Mouse (Mus musculus) right cerebral cortex, postnatal 10 days (tissue): ENCODE results near the gene Jam2.

Experiments used
- DNase-seq, 2 experiments: peaks; one replicate each; pipeline ENCODE4 v3.0.0; 2021; ENCODE audit warnings: low spot score in 2 of 2

Gene Jam2

DNA sequence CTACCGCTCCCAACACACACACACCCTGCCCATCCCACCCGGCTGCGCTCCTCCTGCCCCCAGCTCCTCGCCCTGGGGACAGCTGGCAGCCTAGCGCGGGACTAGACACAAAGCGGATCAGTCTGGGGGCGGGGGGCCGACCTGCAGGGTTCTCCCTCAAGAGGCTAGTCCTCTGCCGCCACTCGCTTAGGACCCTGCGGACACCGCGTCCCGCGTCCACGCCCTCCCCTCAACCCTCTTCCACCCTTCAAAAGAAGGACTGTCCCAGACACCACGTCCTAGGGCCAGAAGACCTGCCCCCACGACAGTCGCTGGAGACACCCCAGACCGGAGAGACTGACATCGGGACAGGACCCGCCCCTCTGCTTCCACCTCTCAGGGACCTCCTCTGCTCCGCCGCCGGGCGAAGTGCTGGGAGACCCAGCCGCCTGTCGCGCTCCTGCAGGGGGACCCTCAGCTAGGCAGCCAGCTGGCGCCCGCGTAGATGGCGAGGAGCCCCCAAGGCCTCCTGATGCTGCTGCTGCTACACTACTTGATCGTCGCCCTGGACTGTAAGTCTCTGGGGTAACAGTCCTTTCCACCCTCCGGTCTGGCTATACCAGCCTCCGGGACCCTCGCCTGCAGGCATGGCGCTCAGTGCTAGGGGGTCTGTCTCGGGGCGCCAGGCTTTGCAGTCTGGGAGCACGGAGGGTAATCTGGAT lies at the start of gene Jam2:
Gene Jam2, plus strand, starts transcription at position 121 of the 701 bp plus-strand sequence.
- DNase-seq = peak; percentile 75 to 76

DNA sequence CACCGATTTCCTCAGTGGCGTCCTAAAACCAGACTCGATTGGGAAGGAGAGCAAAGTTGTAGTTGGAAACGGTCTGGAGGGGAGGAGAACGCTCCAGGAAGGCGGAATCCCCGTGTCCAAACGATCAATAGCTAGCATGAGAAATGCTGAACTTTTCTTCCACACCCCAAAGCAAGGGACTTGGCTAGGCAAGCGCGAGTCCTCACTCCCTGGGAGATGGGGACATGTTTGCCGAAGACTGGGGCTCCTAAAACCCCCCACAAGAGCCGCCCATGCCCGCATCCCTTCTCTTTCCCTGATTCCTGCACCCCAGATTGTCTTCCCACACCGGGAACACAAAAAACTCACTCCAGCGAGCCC lies 39.1 kb upstream of the Jam2 start:
- DNase-seq = no peak

DNA sequence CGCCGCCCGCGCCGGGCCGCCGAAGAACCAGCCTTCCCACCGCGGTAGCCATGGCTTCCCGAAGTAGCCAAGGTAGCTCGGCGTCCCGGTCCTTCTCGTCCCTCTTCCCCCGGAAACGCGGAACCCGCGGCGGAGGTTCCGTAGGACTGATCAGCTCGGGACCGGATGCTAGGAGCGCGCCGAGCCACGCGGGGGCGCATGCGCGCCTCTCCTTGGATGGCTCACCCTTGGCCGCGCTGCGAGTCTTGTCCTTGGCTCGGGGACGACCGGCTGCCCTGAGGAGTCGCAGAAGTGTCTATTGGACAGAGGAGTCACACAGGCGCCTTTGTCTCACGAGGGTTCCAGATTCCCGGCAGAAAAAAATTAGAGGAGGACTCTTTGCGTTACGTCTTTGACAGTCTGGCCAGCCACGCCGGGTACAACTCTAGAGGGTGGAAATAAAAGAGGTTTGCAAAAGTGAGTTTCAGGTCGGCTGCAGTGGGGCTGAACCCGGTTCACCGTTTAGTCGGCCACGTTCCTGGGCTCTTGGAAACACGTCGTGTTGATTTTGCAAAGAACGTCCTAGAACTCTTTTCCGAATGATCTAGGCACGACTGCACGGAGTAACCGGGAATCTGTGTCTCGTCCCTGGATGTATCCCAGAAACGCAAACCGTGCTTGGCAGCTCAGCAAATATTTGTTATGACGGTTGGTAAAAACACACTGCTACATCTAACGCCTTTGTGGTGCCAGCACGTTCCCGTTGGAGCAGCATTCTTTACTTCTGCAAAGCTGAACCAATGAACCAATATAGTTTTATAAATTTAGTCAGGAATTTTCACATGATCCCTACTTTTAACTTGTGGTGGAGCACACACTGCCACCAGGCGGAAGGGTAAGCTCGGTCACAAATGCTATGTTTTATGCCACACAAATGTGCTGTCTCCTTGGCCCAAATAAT lies 38.5 kb upstream of the Jam2 start, which contains the start of gene Mrpl39:
Gene Mrpl39, minus strand, starts transcription at position 577 of the 940 bp plus-strand sequence.
- DNase-seq = peak; percentile 96 to 97

DNA sequence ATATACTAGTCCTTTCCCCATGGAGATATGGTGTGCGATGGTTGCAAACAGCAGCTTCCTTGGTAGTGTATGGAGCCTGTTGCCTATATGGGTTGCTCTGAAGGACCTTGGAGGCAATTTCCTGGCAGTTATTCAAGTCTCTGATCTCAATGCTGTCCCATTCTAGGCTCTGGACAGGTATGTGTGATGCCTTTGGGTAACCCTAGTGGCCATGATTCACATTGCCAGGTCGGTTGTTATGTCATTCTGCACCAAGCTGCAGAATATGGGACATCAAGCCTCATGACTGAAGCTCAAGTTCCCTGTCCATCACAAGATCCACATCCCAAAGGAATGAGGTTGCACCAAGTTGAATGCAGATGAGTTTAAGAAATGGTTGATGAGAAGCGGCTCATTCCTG lies 36.6 kb upstream of the Jam2 start:
- no peak for DNase-seq

- no peak for DNase-seq
These were observed 29.0 kb upstream of the Jam2 start for GRCm38 (mm10) chr16:84744703-84745490.

DNA sequence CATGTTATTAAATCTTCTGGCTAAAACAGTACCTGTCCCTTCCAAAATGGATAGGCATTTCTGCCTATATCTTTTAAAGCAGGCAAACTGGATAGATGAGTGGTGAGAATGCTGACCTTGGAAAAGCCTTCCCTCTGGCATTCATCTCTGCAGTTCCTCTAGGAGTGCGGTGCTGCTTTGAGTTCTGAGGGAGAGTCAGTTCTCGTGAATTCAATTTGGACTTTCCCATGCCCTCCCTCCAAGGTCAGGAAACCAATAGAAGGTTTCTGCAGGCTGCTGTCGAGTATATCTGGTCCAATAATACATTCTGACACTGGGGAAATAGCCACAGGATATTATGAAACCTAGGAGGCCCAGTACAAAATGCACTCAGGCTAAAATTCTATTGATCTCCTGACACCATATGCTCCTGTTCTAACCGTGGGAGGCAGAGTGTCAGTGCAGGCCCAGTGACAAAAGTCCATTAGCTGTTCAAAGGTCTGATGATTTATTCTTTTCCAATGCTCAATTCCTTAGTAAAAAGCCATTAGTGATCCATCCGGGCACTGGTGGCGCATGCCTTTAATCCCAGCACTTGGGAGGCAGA lies 28.1 kb upstream of the Jam2 start:
- no peak for DNase-seq

GRCm38 (mm10) chr16:84767956-84768355 lies 6.0 kb upstream of the Jam2 start:
- no peak for DNase-seq

DNA sequence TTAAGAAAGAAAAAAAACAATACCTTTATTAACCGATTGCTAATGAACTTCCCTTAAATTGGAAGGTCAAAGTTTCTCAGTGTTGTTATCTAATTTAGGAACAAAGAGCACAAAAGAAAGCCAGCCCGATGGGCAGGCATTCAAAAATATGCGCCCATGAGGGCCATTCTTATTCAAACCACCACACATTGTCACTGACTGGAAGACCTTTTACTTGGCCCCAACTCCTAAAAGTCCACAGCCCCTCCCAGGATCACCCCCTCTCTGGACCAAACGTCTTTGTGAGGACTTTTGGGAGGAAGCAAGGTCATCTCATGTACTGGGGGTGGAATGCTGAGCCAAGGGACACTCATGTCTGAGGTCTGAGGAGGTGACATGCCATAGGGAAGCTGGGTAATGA lies 4.7 kb upstream of the Jam2 start:
- no peak for DNase-seq

DNA sequence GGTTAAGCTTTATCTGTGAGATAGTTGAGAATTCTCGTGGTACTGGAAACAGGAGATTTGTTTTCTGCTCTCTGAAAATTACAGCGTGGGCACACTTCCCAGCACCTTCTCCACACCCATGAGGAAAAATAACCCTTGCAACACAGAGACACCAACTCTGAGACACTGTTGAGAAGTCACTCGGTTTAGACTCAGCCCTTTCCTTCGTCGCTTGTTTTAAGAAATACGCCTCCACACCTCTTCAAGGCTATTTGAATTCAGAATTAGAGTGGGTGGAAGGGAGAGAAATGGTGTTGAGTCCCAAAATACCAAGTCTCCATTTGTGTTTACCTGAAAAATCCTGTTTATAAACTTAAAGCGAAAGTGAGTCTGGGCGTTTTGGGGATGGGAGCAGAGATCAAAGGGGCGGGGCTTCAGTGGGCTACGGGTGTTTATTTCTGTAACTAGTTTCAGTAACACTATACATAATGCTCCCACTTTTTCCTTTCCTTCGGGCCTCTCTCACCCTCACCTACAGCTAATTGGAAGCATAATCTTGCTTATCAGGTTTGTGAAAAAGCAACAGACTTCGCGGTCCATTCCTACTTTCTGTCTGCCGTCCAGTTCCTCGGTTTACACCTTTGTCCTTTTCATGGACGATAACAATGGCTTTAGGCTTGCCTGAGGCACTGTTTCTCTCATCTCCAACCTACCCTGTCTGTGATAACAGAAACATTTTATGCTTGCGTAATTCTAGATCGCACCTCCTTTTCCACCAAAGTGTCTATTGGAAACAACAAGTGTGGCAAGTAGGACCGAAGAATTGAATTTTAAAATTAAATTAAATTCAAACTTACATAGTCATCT lies 4.1 kb upstream of the Jam2 start:
- DNase-seq = no peak

DNA sequence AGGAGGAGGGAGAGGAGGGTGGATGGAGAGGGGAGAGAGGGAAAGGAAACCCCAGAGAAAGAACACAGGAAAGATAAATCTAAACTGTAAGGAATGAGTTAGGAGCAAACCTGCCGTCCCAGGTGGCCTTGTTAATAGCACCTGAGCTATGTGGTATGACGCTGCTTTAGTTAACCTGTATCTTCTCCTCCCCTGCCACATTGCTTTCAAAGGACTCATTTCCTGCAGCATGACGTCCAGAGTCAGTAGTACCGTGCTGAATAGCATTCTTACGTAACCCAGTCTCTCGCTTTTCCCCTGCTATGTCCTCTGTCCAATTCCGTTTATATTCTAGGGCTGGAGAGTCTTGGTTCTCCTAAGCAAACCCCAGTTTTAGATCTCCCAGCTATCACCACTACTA lies 3.0 kb upstream of the Jam2 start:
- DNase-seq = no peak

- no peak for DNase-seq
These were observed 2.5 kb upstream of the Jam2 start for GRCm38 (mm10) chr16:84771461-84771860.

- DNase-seq = no peak
These were observed 1.2 kb upstream of the Jam2 start for GRCm38 (mm10) chr16:84772496-84773267.

DNA sequence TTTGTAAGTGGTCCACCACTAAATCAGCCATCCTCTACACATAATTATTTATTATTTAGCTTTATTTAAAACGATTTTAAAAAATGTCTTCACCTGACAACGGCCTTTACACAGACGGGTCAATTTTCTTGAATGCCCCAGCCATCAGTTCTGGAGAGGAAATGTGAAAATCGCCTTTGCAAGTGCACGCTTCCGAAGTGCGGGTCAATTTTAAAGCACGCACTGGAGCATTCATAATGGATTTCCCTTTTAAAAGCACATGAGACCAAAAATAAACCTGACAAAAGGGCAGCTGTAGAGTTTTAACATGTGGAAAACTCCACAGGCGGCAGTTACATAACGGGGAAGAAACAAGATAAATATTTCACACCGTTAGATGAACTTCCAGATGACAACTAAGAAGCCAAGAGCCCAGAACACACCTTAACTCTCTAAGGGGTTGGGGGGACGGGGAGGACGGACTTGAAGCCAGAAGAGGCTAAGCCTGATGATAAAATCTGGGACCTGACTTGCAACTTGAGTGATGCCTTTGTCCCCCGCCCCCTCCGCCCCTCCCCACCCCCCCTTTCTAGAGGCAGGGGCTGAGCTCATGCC lies 558 bp upstream of the Jam2 start:
- DNase-seq = no peak

GRCm38 (mm10) chr16:84774761-84775231 lies 873 bp downstream of the Jam2 start:
- DNase-seq = peak; percentile 75 to 81

DNA sequence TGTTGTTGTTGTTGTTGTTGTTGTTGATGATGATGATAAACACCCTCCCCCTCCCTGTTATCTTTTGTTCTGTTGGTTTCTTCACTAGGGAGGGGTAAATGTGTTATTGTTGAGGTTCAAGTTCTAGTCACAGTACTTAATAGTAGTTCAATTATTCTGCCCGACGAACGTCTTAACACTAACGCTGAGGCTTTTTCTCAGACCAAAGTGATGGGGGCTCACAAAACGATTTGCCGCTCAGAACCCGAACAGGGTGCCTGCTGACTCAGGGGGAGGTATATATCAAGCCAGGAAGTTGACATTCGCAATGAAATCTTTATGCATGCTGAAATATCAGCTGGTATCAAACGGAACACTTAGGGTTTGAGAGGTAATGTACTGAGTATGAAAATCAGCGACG lies 1.4 kb downstream of the Jam2 start:
- DNase-seq = no peak

DNA sequence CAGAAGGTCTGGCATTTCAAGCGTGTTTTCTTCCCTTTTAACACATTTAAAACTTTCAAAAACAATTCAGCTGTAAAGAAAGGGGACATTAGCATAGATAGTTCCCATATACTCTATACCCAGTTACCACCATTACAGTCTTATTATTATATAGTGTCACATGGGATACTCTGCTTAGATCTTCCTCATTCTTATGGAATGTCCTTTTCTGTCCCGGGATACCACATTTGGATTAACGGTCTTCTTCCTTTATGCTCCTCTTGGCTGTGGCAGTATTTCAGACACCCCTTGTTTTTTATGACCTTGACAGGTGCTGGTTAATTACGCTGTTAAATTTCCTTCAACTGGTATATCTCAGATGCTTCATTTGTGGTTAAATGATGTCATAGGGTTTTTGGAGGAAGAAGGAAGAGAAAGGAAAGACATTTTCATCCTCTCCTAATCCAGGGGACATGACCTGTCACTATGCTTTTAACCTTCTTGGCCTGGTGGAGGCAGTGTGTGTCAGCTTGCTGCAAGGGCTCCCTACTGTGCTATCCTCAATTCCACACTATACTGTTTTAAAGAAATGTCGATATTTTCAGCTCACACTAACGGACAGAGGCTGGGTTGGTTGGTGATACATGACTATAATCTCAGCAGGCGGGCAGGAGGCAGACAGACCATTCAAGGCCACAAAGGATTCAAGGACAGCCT lies 2.3 kb downstream of the Jam2 start:
- DNase-seq = no peak

- DNase-seq = no peak
These were observed 4.5 kb downstream of the Jam2 start for GRCm38 (mm10) chr16:84778431-84778830.

- DNase-seq = no peak
These were observed 5.1 kb downstream of the Jam2 start for GRCm38 (mm10) chr16:84778861-84779630.
